Mouse (Mus musculus): Measurements from ENCODE around the gene Btg1. TPM values are rescaled to one million over a fixed set of nuclear protein-coding genes. Genes with fewer than 3 reads are reported as not detected.

Btg1 gene
- polyA plus RNA-seq, 1 experiment from 2014 or later: 48.8 TPM

DNA sequence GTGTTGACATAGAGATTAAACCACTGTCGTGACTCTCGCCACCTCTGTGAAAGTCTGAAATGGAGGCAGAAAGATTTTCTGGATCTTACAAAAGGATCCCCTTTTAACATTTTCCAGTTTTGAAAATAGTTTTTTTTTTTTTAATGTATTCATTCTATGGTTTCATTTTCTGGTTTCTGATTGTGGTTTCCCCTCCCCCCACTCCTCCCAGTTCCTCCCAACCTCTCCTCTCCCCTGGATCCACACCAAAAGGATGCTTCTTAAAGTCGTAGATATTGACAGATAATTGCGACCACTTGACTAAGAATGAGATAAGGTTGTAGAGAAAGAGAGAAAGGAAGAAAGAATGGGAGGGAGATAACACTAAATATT, 16.3 kb downstream of the Btg1 start:
- no peaks in the 10 kb centered on the region for H3K9me3 ChIP-seq (replicated peaks)
- no peaks in the 10 kb centered on the region for H3K27me3 ChIP-seq
- no peak overlapping the region for H3K27ac ChIP-seq
- WGBS: 53% methylated on average over 4 of the region's 4 CpGs
- no peaks in the 10 kb centered on the region; the same call in 1 of the 2 replicates for H3K36me3 ChIP-seq
- H3K4me1 ChIP-seq (replicated peaks): peaks cover 21% of the 10 kb centered on the region
- no peak overlapping the region for H3K4me3 ChIP-seq
- ATAC-seq (replicated peaks; ENCODE audit: insufficient number of reproducible peaks, insufficient read depth, low FRiP score, low read depth): no peak
- H3K9ac ChIP-seq: no peak overlapping the region
- no peak overlapping the region for H3K4me2 ChIP-seq

DNA sequence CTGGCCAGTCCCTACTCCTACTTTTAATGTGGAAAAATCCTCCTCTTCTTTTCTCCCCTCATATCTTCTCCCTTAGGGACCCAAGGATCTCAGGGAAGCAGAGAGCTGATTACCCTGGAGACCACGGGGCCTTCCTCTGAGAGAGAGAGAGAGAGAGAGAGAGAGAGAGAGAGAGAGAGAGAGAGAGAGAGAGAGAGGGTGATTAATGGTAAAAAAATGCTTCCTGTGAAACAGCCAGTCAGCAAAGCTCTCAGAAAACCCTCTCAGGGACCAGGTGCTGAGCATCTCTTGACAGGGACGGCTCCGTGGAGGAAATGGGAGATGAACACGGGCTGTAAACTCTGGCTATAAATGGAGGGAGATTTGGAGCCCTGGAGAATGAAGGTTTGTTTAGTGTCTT, 18.7 kb downstream of the Btg1 start:
- no peak overlapping the region for H3K27ac ChIP-seq
- H3K9ac ChIP-seq: no peak overlapping the region
- H3K27me3 ChIP-seq: no peaks in the 10 kb centered on the region
- H3K4me2 ChIP-seq: no peak overlapping the region
- no peak overlapping the region for H3K4me3 ChIP-seq
- H3K9me3 ChIP-seq (replicated peaks): no peaks in the 10 kb centered on the region
- H3K36me3 ChIP-seq: no peaks in the 10 kb centered on the region
- ATAC-seq (replicated peaks; ENCODE audit: insufficient number of reproducible peaks, insufficient read depth, low FRiP score, low read depth): no peak
- H3K4me1 ChIP-seq (replicated peaks): peaks cover 16% of the 10 kb centered on the region
- 13% methylated on average over 4 of the region's 4 CpGs for WGBS

DNA sequence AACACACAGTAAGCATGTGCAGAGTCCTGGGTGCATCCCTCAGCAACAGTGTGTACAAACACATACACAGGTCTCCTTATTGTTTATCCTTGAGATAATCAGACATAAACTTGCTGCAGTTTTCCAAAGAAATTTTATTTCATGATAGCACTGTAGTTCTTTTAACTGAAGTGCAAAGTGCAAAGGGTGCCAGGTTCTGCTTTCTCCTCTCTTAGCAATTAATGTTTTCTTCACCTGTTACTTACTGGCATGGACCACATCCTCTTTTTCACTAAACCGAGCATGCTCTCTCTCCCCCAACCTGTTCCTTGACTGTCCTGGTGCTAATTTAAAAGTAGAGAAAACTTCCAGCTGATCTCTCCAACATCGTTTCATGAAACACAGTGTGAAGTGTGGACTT, 21.7 kb downstream of the Btg1 start:
- H3K4me2 ChIP-seq: no peak overlapping the region

DNA sequence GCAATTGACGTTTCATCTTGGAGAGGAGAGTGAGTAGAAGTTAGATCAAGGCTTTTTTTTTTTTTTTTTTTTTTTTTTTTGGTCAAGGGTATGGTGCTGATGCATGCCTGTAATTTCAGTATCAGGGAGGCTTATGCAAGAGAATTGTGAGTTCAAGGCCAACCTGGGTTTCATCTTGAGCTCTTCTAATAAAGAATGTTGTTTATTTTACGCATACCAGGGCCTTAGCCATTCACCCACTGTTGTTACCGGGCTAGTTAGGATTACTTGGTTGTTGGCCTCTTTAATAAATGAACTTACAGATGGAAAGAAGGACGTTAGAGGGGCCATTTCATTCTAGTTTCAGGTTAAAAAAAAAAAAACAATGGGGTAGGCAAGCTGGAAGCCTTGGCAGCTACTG, 25.2 kb downstream of the Btg1 start:
- H3K4me1 ChIP-seq (replicated peaks): peaks cover 26% of the 10 kb centered on the region
- no peaks in the 10 kb centered on the region for H3K9me3 ChIP-seq (replicated peaks)
- no peak overlapping the region for H3K4me2 ChIP-seq
- WGBS: 64% methylated on average over 4 of the region's 4 CpGs
- H3K9ac ChIP-seq: no peak overlapping the region
- H3K4me3 ChIP-seq: no peak overlapping the region
- no peak for ATAC-seq (replicated peaks; ENCODE audit: insufficient number of reproducible peaks, insufficient read depth, low FRiP score, low read depth)
- H3K27me3 ChIP-seq: no peaks in the 10 kb centered on the region
- no peaks in the 10 kb centered on the region for H3K36me3 ChIP-seq
- H3K27ac ChIP-seq: peak overlapping the region; percentile 84

More for the DNA sequence above, 21.7 kb downstream of the Btg1 start:
- Histone ChIP-seq H3K4me1 (replicated peaks) (peaks cover 19% of the 10 kb centered on the region), H3K4me3 (no peak overlapping the region), H3K27ac (no peak overlapping the region), H3K9me3 (replicated peaks) (no peaks in the 10 kb centered on the region), H3K36me3 (no peaks in the 10 kb centered on the region), H3K9ac (no peak overlapping the region), H3K27me3 (no peaks in the 10 kb centered on the region)
- no peak for ATAC-seq (replicated peaks; ENCODE audit: insufficient number of reproducible peaks, insufficient read depth, low FRiP score, low read depth)
- 86% methylated on average over 2 of the region's 2 CpGs for WGBS

DNA sequence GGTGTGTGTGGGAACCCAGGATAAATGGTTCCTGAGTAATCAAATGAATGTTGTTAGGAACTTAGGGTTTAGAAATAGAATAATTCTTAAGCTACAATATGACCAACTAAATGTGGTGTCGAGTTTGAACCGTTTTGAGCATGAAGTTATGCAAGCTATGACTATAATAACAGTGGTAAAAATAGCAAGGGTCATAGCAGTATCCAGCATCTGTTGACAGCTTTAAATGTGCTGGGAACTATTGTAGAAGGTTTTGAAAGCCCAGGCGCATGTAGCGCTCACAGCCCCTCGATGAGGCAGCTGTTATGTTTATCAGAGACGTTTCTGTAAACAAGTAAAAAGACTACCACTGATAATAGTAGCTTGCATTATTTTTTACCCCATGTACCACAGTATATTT, 25.9 kb downstream of the Btg1 start:
- peak overlapping the region; percentile 84 for H3K27ac ChIP-seq
- no peaks in the 10 kb centered on the region for H3K36me3 ChIP-seq
- no peak overlapping the region for H3K4me3 ChIP-seq
- peaks cover 28% of the 10 kb centered on the region for H3K4me1 ChIP-seq (replicated peaks)
- no peaks in the 10 kb centered on the region for H3K9me3 ChIP-seq (replicated peaks)
- H3K4me2 ChIP-seq: 0 out of 2 replicates have a peak overlapping the region, but pooled peaks have one; percentile 2
- 22% methylated on average over 6 of the region's 6 CpGs for WGBS
- peak; percentile 74; the same call in 1 of the 2 replicates for ATAC-seq (replicated peaks; ENCODE audit: insufficient number of reproducible peaks, insufficient read depth, low FRiP score, low read depth)
- no peak overlapping the region for H3K9ac ChIP-seq
- H3K27me3 ChIP-seq: no peaks in the 10 kb centered on the region

DNA sequence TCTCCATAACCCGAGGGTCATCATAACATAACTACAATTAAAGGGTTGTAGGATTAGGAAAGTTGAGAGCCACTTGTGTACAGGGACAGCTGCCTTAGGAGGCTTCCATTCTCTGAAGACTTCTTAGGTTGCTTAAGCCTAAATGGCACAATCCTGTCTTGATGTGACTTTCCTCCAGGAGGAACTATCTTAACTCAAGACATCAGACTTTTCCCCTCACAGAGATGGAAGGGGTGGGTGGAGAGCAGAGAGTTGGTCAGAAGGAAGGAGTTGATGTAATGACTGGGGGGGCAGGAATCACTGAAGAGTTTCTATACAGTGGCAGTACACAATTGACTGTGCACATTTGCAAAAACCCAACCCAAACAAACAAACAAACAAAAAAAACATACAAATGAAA, 28.4 kb downstream of the Btg1 start:
- peaks cover 29% of the 10 kb centered on the region for H3K4me1 ChIP-seq (replicated peaks)
- H3K27me3 ChIP-seq: no peaks in the 10 kb centered on the region
- no peaks in the 10 kb centered on the region for H3K9me3 ChIP-seq (replicated peaks)
- 89% methylated on average over 1 of the region's 1 CpGs for WGBS
- H3K4me3 ChIP-seq: no peak overlapping the region
- no peak overlapping the region for H3K4me2 ChIP-seq
- no peak for ATAC-seq (replicated peaks; ENCODE audit: insufficient number of reproducible peaks, insufficient read depth, low FRiP score, low read depth)
- H3K9ac ChIP-seq: no peak overlapping the region
- H3K36me3 ChIP-seq: no peaks in the 10 kb centered on the region
- H3K27ac ChIP-seq: no peak overlapping the region

DNA sequence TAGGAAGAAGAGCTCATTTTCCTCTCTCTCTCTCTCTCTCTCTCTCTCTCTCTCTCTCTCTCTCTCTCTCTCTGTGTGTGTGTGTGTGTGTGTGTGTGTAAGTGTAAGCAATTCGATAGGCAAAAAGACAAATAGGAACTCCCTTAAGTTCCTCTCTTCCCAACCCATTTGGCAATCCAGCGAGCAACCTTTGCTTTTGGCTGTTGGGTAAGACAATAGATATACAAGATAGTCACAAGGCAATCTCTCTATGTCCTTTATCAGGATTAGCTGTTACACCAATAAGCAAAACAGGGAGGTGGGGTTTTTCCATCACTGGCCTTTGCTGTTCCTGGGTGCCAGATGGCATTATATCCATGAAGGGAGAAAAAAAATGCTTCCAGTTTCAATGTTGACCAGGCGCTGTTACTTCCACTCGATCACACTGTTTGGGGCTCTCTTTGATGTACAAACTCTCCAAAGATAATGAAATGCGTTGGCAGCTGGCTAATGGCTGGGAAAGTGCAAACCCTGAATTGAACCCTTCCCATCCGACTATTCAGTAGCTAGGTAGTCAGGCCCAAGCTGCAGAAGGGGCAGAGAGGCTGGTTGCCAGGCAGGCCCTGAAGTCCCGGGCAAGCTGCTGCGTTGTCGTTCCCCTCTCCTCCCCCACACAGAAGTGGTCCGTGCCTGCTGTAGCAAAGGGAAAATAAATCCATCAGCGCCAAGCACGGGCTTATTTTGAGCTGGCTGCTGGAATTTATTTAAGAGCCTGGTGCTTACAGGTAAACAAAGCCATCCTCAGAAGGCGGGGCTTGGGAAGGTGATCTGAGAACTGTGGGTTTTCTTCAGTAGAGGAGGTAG, 29.4 kb downstream of the Btg1 start:
- Histone ChIP-seq H3K4me1 (replicated peaks) (peaks cover 29% of the 10 kb centered on the region), H3K4me2 (peak overlapping the region; percentile 48), H3K9me3 (replicated peaks) (no peaks in the 10 kb centered on the region), H3K36me3 (no peaks in the 10 kb centered on the region), H3K27me3 (no peaks in the 10 kb centered on the region), H3K4me3 (0 out of 2 replicates have a peak overlapping the region, but pooled peaks have one; percentile 4), H3K27ac (peak overlapping the region; percentile 33), H3K9ac (no peak overlapping the region; the same call in 1 of the 2 replicates)
- no peak for ATAC-seq (replicated peaks; ENCODE audit: insufficient number of reproducible peaks, insufficient read depth, low FRiP score, low read depth)
- 24% methylated on average over 13 of the region's 13 CpGs for WGBS

DNA sequence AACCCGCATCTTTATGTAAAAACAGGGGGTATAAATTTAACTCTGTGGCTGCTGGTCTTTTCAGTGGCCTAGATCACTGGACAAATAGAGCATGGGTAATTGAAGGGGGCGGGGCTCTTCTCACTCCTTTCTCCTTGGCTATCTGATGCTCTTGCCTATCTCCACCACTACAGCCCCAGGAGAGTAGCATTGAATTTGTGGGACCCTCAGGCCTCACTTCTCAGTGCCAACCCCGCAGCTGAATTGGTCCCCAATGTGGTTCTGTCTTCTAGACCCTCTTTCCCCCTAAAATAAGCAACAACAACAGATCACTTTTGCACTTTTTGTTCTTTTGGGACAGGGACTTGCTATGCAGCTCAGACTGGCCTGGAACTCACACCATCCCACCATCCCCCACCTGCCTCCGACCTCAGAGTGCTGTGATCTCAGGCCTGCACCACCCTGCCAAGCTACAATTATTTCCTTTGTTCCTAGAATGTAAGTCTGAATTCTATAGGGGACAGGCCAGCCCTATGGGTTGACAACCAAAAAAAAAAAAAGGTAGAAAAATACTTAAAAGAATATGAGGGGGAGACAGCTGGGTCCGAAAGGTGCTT, 30.2 kb downstream of the Btg1 start:
- no peaks in the 10 kb centered on the region for H3K9me3 ChIP-seq (replicated peaks)
- WGBS: 47% methylated on average over 5 of the region's 5 CpGs
- peak overlapping the region; percentile 33; the same call in 1 of the 2 replicates for H3K27ac ChIP-seq
- H3K4me2 ChIP-seq: peak overlapping the region; percentile 48
- H3K27me3 ChIP-seq: no peaks in the 10 kb centered on the region
- peaks cover 27% of the 10 kb centered on the region for H3K4me1 ChIP-seq (replicated peaks)
- H3K4me3 ChIP-seq: no peak overlapping the region
- H3K36me3 ChIP-seq: no peaks in the 10 kb centered on the region
- H3K9ac ChIP-seq: no peak overlapping the region
- no peak for ATAC-seq (replicated peaks; ENCODE audit: insufficient number of reproducible peaks, insufficient read depth, low FRiP score, low read depth)

DNA sequence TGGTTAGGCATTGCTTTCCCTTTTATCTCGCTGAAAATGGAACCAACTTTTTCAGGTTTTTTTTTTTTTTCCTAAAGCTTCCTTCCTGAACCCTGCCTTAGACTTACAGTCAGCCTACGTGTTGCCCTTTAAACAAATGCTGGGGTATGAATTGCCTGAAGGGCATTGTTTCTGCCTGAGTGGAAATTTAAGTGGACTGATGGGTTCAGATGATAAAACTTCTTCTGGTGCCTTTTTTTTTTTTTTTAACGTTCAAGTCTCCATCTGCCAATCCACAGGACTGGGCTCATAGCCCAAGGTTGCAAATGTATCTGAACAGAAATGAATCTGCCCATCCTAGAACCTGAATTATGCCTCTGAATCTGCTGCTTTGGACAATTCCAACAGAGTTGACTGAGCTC, 31.4 kb downstream of the Btg1 start:
- Histone ChIP-seq H3K27ac (no peak overlapping the region), H3K36me3 (no peaks in the 10 kb centered on the region), H3K4me3 (no peak overlapping the region), H3K9me3 (replicated peaks) (no peaks in the 10 kb centered on the region), H3K27me3 (no peaks in the 10 kb centered on the region), H3K4me1 (replicated peaks) (peaks cover 17% of the 10 kb centered on the region), H3K9ac (no peak overlapping the region), H3K4me2 (no peak overlapping the region)
- WGBS: 49% methylated on average over 3 of the region's 3 CpGs
- no peak for ATAC-seq (replicated peaks; ENCODE audit: insufficient number of reproducible peaks, insufficient read depth, low FRiP score, low read depth)

DNA sequence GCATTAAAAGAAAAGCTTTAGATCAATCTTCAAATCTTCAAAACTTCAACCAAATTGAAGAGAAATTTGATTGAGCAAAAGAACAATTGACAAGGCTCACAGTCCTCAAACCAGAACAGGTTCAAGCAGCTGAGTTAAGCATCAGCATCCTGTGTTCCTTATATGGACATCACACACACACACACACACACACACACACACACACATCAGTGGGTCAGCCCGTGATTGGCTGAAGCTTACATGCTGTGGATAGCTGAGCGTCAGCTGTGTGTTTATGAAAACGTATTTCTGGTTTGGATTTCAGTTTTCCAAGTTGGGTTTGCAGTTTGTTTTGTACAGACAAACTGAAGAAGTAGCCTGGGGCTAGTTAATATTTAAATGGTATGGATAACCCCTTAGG, 32.7 kb downstream of the Btg1 start:
- H3K9me3 ChIP-seq (replicated peaks): no peaks in the 10 kb centered on the region
- H3K27me3 ChIP-seq: no peaks in the 10 kb centered on the region
- no peak overlapping the region for H3K4me3 ChIP-seq
- no peak for ATAC-seq (replicated peaks; ENCODE audit: insufficient number of reproducible peaks, insufficient read depth, low FRiP score, low read depth)
- H3K27ac ChIP-seq: no peak overlapping the region
- peaks cover 13% of the 10 kb centered on the region for H3K4me1 ChIP-seq (replicated peaks)
- H3K4me2 ChIP-seq: no peak overlapping the region
- no peak overlapping the region for H3K9ac ChIP-seq
- no peaks in the 10 kb centered on the region for H3K36me3 ChIP-seq
- 77% methylated on average over 3 of the region's 3 CpGs for WGBS

DNA sequence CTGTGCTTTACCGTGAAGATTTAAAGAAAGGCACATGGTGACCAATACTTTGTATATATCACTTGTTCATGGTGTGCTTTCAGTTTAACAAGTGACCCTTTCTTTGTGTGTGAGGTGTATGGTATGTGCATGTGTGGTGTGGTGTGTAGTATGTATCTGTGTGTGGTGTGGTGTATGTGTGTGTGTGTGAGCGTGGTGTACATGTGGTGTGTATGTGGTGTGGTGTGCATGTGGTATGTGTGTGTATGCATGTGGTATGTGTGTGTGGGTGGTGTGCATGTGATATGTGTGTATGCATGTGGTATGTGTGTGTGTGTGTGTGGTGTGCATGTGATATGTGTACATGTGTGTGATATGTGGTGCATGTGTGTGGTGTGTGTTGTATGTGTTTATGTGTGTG, 35.6 kb downstream of the Btg1 start:
- Histone ChIP-seq H3K36me3 (no peaks in the 10 kb centered on the region), H3K4me2 (no peak overlapping the region), H3K4me3 (no peak overlapping the region), H3K27me3 (no peaks in the 10 kb centered on the region), H3K27ac (no peak overlapping the region), H3K4me1 (replicated peaks) (0 out of 2 replicates have a peak, but pooled peaks cover 2% of the 10 kb centered on the region), H3K9ac (no peak overlapping the region), H3K9me3 (replicated peaks) (no peaks in the 10 kb centered on the region)
- 82% methylated on average over 2 of the region's 2 CpGs for WGBS
- no peak for ATAC-seq (replicated peaks; ENCODE audit: insufficient number of reproducible peaks, insufficient read depth, low FRiP score, low read depth)

DNA sequence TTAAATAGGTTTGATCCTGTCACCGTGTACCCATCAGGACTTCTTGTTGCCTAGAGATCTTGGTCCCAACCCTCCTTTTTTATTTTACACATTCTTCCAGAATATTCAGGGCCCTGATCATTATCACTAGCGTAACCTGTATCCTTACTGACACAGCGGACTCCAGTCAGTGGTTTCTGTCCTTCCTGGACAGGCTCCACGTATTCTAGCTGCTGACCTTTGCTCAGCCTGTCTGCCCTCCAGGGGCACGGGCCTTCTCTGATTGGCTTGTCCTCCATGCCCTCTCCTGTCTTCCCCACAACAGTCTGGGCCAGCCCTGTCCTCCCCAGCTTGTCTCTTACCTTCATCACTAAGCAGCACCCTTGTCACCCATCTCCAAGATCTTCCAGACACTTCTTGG, 36.2 kb downstream of the Btg1 start:
- H3K4me1 ChIP-seq (replicated peaks): no peaks in the 10 kb centered on the region
- H3K9me3 ChIP-seq (replicated peaks): no peaks in the 10 kb centered on the region
- no peak overlapping the region for H3K27ac ChIP-seq
- H3K4me2 ChIP-seq: no peak overlapping the region
- WGBS: 88% methylated on average over 5 of the region's 5 CpGs
- H3K27me3 ChIP-seq: no peaks in the 10 kb centered on the region
- no peak overlapping the region for H3K4me3 ChIP-seq
- no peaks in the 10 kb centered on the region for H3K36me3 ChIP-seq
- ATAC-seq (replicated peaks; ENCODE audit: insufficient number of reproducible peaks, insufficient read depth, low FRiP score, low read depth): no peak
- no peak overlapping the region for H3K9ac ChIP-seq

Data from heart, embryonic 15.5 days (tissue).